Mouse (Mus musculus) natural killer cell, adult 2 months (primary cell): ENCODE data around the gene Hspa2.
A peak's percentile ranks its signal among the peaks of the same experiment; 100 is the strongest.

Experiments
- DNase-seq, 2 experiments: peaks; one replicate each; pipeline ENCODE4 v3.0.0; 2022; ENCODE audit warnings: low spot score in 2 of 2

Gene Hspa2

DNA sequence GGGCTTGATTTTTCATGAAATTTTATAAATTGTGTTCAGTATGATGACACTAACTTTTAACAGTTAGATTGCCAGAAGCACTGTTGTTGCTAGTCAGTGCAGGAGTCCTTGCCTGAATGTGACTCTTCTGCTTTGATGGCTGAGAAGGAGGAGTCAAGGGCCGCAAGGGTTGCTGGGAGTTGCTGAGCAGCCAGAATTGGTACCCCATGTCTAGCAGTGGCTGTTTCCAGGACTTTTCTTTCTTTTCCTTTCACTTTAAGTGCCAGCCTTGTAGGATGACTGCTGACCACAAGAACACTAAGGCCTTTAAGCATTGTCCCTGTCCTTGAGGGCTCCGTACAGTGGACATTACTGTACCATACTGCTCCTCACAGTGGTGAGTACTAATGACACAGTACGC lies 26.2 kb upstream of the Hspa2 start:
- DNase-seq, result no peak

DNA sequence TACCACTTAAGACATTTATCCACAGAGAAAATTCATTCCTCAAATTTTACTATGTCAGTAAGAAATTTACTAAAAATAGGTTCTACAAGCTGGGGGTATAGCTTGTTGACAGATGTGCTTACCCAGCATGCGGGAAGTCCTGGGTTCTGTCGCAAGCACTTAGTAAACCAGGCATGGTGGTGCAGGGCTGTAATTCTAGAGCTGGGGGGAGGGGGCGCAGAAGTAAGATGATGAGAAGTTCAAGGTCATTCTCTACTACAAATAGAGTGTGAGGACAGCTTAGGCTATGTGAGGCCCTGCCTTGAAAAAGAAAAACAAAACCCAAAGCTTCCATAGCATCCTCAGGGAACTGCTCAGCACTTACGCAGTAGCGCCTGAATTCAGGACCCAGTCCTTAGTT lies 25.4 kb upstream of the Hspa2 start:
- DNase-seq, result no peak

- DNase-seq, result no peak
Measured at GRCm38 (mm10) chr12:76380151-76380550, 23.8 kb upstream of the Hspa2 start.

DNA sequence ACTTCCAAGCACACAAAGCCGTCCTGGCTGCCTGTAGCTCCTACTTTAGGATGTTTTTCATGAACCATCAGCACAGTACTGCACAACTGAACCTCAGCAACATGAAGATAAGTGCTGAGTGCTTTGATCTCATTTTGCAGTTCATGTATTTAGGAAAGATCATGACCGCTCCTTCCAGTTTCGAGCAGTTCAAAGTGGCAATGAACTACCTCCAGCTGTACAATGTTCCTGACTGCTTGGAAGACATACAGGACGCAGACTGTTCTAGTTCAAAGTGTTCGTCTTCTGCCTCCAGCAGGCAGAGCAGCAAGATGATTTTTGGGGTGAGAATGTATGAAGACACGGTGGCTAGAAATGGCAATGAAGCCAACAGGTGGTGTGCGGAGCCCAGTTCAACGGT lies 18.6 kb upstream of the Hspa2 start:
- no peak for DNase-seq

GRCm38 (mm10) chr12:76388794-76389193 lies 15.2 kb upstream of the Hspa2 start:
- no peak for DNase-seq

GRCm38 (mm10) chr12:76391595-76392271 lies 12.2 kb upstream of the Hspa2 start:
- DNase-seq, result no peak

DNA sequence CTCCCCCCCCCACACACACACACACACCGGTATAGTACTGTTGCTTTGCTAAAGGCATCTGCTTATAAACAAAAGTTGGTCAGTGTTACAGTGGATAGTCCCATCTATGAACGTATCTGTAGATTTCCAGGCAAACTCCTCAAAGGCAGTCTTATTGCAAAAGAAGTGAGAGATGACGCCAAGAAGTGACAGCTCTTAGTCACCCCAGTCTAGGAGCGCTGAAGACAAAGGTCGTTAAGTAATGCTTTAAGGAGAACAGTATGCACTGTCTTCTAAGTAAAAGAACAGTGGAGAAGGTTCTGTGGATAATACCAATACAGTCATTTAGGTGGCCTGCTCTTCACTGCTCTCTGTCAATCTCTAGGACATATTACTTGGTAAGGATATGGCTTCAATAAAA lies 11.0 kb upstream of the Hspa2 start:
- no peak for DNase-seq

GRCm38 (mm10) chr12:76397281-76397680 lies 6.7 kb upstream of the Hspa2 start:
- no peak for DNase-seq

GRCm38 (mm10) chr12:76401674-76402073 lies 2.3 kb upstream of the Hspa2 start:
- no peak for DNase-seq

DNA sequence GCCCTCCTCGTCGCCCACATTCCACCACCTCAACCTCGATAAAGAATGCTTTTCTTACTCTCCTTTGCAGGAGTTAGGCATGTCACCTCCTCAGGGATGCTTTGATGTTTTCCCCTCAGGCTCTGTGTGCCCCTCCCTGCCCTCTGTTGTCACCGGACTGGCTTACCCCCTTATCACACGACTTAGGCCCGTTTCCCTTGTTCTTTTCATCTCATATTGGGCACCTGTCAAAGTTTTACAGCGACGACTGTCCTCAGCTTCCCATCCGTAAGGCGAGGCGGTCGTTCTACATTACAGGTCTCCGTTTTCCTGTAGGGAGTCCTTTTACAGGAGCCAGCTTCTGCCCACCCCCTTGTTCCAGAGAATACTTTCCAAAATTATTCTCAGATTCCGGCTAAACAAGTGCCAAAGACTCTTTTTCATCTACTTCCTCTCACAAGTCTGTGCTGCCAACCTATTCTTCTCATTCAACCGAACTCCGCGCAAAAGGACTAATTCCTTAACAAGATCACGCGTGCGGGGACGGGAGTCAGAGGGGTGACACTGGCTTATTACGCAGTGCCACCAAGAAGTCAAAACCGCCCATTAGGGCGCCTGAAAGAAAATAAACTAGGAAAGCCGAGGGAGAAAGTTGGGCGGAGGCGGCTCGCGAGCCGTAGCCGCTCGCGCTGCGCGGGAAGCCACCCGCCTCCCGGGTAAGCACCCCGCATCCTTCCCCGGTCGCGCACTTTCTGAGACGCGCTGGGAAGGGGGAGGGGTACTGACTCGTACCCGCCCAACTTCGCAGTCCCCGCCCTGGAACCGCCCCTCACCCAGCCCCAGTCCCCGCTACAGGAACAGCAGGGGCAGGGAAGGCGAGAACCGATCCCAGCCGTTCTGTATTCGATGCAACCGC lies 738 bp upstream of the Hspa2 start:
- no peak for DNase-seq

GRCm38 (mm10) chr12:76404836-76405182 lies 833 bp downstream of the Hspa2 start:
- DNase-seq, result no peak

GRCm38 (mm10) chr12:76405183-76405970 lies 1.4 kb downstream of the Hspa2 start:
- DNase-seq, result peak; percentile 13 to 17

GRCm38 (mm10) chr12:76405971-76406370 lies 2.0 kb downstream of the Hspa2 start:
- DNase-seq, result peak; percentile 10 to 20

DNA sequence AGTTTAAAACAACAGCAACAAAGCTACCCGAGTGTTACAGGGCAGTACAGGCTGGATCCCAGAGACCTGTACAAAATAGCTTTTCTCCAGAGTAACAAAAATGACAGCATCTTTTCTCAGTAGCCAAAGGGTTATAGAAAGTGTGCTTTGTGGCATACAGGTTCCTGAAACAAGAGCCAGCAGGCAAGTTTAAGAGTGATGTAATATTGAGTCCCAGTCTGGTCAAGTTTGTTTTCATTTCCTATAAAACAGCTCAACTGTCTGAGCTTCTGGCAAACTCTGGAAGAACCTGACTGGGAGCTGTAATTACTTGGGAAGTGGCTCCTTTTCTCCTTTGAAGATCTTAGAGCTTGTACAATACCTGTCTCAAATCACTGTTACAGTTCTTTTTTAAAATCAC lies 3.2 kb downstream of the Hspa2 start:
- DNase-seq, result no peak

DNA sequence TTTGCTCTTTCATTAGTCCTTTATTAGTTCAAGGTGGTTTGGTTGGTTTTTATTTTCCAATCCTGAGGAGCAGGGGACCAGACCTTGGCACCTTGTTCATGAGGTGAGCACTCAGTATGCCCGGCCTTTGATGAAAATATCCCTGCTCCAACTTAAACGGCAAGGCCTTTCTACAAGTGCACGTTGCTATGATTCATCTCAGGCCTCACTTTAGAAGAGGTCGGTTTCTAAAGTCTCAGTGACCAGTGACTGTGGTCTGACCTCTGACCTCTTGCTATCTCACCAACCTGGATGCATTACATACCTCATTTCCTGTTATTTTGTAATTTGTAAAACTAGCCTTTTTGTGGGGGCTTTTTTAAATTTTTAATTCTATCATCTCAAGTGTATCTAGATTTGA lies 5.2 kb downstream of the Hspa2 start:
- DNase-seq, result no peak

GRCm38 (mm10) chr12:76415383-76416010 lies 11.5 kb downstream of the Hspa2 start:
- peak in 1 of 2 experiments; percentile 18 for DNase-seq

GRCm38 (mm10) chr12:76417433-76417854 lies 13.5 kb downstream of the Hspa2 start, which contains the start of gene Ppp1r36:
Gene Ppp1r36, plus strand, starts transcription at chr12:76417538.
- peak; percentile 3 for DNase-seq

- DNase-seq, result no peak
Measured at GRCm38 (mm10) chr12:76418346-76418745, 14.4 kb downstream of the Hspa2 start.

- no peak for DNase-seq
Measured at GRCm38 (mm10) chr12:76425256-76425655, 21.3 kb downstream of the Hspa2 start.

- DNase-seq, result no peak
Measured at GRCm38 (mm10) chr12:76427546-76427945, 23.6 kb downstream of the Hspa2 start.

- DNase-seq, result no peak
Measured at GRCm38 (mm10) chr12:76430879-76431406, 27.0 kb downstream of the Hspa2 start.

DNA sequence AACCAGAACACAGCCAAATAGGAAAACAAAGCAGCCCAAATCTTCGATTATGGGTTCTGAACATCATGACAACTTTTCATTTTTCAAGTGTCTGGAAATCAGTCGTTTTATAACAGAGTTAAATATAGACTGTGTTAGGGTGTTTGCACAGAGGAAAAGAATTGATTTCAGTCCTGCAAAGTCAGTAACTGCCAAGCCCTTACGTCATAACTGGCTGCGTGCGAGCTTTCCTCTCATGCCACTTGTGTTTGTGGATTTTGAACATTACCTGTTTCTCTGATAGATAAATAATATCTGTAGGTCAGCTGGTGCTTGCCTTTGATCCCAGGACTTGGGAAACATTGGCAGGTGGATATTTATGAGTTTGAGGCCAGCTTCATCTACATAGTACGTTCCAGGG lies 27.5 kb downstream of the Hspa2 start:
- no peak for DNase-seq
